Mouse (Mus musculus): Measurements from ENCODE around the gene Slc25a13. TPM values are rescaled to one million over a fixed set of nuclear protein-coding genes. Genes with fewer than 3 reads are reported as not detected.

The Slc25a13 gene
- total and polyA plus RNA-seq, 3 experiments = 15.6 to 16.7 TPM; not detected in 1

DNA sequence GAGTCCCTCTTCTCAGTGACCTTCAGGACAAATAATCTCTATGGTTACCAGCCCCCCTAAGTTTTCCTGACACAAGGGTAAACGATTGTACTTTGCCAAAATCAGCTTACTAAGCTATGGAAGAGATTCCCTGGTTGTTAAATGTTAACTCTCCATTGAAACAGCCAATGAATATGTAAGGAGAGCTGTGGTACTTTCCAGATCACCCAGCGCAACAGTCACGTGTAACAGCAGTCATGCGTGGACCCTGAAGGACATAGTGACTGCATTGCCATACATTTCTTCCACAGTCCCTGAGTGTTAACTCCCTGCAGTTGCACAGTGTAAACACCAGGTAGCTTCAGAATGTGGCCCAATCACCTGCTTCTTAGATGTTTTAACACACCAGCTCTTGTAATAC lies 82.0 kb downstream of the Slc25a13 start:
- H3K9me3 ChIP-seq (replicated peaks; ENCODE audit: insufficient read depth, low read length) = no peaks in the 10 kb centered on the region
- DNase-seq (ENCODE audit: low read depth, low spot score) = no peak
- no peaks in the 10 kb centered on the region for H3K36me3 ChIP-seq (ENCODE audit: control insufficient read depth in 1 of 2, insufficient read depth in 2 of 2, low read length in 2 of 2)
- H3K27me3 ChIP-seq (ENCODE audit: control insufficient read depth in 1 of 2, insufficient read depth in 2 of 2, low read length in 2 of 2) = no peaks in the 10 kb centered on the region
- H3K4me3 ChIP-seq (ENCODE audit: control insufficient read depth in 1 of 2, insufficient read depth in 1 of 2, low read depth in 2 of 2, low read length in 2 of 2) = no peak overlapping the region
- no peak overlapping the region for H3K27ac ChIP-seq (ENCODE audit: control insufficient read depth, low read depth, low read length)
- TF ChIP-seq ELF1 (IDR thresholded peaks at IDR 0.05; ENCODE audit: low read depth, low read length) (no peak), ETS1 (IDR thresholded peaks at IDR 0.05; ENCODE audit: low read depth, low read length) (no peak), USF1 (IDR thresholded peaks at IDR 0.05; ENCODE audit: low read depth, low read length) (no peak), CHD1 (IDR thresholded peaks at IDR 0.05; ENCODE audit: low read depth, low read length) (no peak), KAT2A (conservative IDR thresholded peaks at IDR 0.05; ENCODE audit: low read depth, low read length) (no peak), ZKSCAN1 (IDR thresholded peaks at IDR 0.05; ENCODE audit: low read depth, low read length) (no peak), GATA1 (IDR thresholded peaks at IDR 0.05; ENCODE audit: low read depth, low read length) (no peak), MEF2A (IDR thresholded peaks at IDR 0.05; ENCODE audit: extremely low read depth, insufficient replicate concordance, low read depth, low read length, poor library complexity, severe bottlenecking) (no peak), TCF12 (IDR thresholded peaks at IDR 0.05; ENCODE audit: low read depth, low read length) (no peak), MAX (IDR thresholded peaks at IDR 0.05; ENCODE audit: low read length) (no peak), USF2 (IDR thresholded peaks at IDR 0.05; ENCODE audit: borderline replicate concordance in 1 of 2, insufficient read depth in 1 of 2, low read depth in 1 of 2, low read length in 2 of 2) (no peak), POLR2AphosphoS5 (IDR thresholded peaks at IDR 0.05; ENCODE audit: borderline replicate concordance, low read depth, low read length) (no peak)
- H3K9ac ChIP-seq (ENCODE audit: control insufficient read depth, low read depth, low read length, poor library complexity, severe bottlenecking) = no peak overlapping the region
- no peaks in the 10 kb centered on the region for H3K4me1 ChIP-seq (ENCODE audit: control insufficient read depth in 1 of 2, insufficient read depth in 2 of 2, low read length in 2 of 2)
- H3K79me2 ChIP-seq (ENCODE audit: control insufficient read depth, insufficient read depth, low read length, poor library complexity) = no peaks in the 10 kb centered on the region

DNA sequence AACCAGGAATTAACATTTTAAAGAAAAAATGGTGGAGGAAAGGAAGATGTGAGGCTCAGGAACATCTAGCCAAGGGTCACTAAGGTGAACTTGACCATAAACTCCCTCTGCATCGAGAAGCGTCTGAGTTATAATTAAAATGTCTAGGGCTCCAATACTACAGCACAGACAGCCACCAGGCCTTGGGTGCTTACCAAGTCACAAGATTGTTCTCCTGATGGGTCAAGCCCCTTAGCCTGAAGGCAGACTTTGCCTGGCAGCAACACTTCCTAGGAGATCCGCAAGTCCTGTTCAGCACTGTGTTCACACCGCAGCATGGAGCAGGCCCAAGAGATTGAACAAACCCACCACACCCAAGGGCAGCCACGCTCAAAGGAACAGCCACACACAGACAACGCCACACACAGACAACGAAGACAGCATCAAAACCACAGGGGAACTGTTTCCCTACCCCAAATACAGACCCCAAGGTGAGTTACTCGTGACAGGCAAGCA lies 83.4 kb downstream of the Slc25a13 start:
- H3K9me3 ChIP-seq (replicated peaks; ENCODE audit: insufficient read depth, low read length) = no peaks in the 10 kb centered on the region
- no peak overlapping the region for H3K27ac ChIP-seq (ENCODE audit: control insufficient read depth, low read depth, low read length)
- no peaks in the 10 kb centered on the region for H3K27me3 ChIP-seq (ENCODE audit: control insufficient read depth in 1 of 2, insufficient read depth in 2 of 2, low read length in 2 of 2)
- no peaks in the 10 kb centered on the region for H3K79me2 ChIP-seq (ENCODE audit: control insufficient read depth, insufficient read depth, low read length, poor library complexity)
- no peaks in the 10 kb centered on the region for H3K4me1 ChIP-seq (ENCODE audit: control insufficient read depth in 1 of 2, insufficient read depth in 2 of 2, low read length in 2 of 2)
- no peak overlapping the region for H3K9ac ChIP-seq (ENCODE audit: control insufficient read depth, low read depth, low read length, poor library complexity, severe bottlenecking)
- DNase-seq (ENCODE audit: low read depth, low spot score) = no peak
- TF ChIP-seq GABPA (IDR thresholded peaks at IDR 0.05; ENCODE audit: low read depth, low read length) (no peak), HCFC1 (IDR thresholded peaks at IDR 0.05; ENCODE audit: low read depth, low read length) (no peak), NELFE (IDR thresholded peaks at IDR 0.05; ENCODE audit: low read depth, low read length) (no peak), POLR2A (IDR thresholded peaks at IDR 0.05; ENCODE audit: control insufficient read depth in 1 of 2, insufficient read depth in 1 of 2, low read depth in 1 of 2, low read length in 2 of 2, poor library complexity in 1 of 2) (no peak), ELF1 (IDR thresholded peaks at IDR 0.05; ENCODE audit: low read depth, low read length) (no peak), CHD1 (IDR thresholded peaks at IDR 0.05; ENCODE audit: low read depth, low read length) (no peak), E2F4 (IDR thresholded peaks at IDR 0.05; ENCODE audit: borderline replicate concordance, low read depth, low read length) (no peak), KAT2A (conservative IDR thresholded peaks at IDR 0.05; ENCODE audit: low read depth, low read length) (no peak), RAD21 (IDR thresholded peaks at IDR 0.05; ENCODE audit: low read depth, low read length) (no peak)
- no peak overlapping the region for H3K4me3 ChIP-seq (ENCODE audit: control insufficient read depth in 1 of 2, insufficient read depth in 1 of 2, low read depth in 2 of 2, low read length in 2 of 2)
- no peaks in the 10 kb centered on the region for H3K36me3 ChIP-seq (ENCODE audit: control insufficient read depth in 1 of 2, insufficient read depth in 2 of 2, low read length in 2 of 2)
